Mouse (Mus musculus) heart, embryonic 14.5 days (tissue): ENCODE measurements at regions not wholly inside any gene's neighbourhood (a gene's known extent, or its start where the extent isn't known, plus 50 kb on each side); places are given as distances from the start of the nearest gene placed in this dataset.
A peak's percentile ranks its signal among the peaks of the same experiment; 100 is the strongest.

Source experiments
- ATAC-seq: fragments of 200-750 bp; cut with Nextera tagmentation; 2 replicates; pipeline ENCODE4 v1.8.0; 2017; ENCODE audit warnings: low read depth, moderate TSS enrichment; ENCODE audit not compliant: insufficient number of reproducible peaks, insufficient read depth, low FRiP score
- H3K27ac ChIP-seq, 2 experiments: fragments of 200-500 bp in 1 of 2; fragments of 300-500 bp in 1 of 2; sonication (generic) in 1 of 2; replicated peaks in 1 of 2; 2 replicates each; pipeline ENCODE4 v1.5.1; 2012 to 2014; ENCODE audit warnings: low read depth in 2 of 2, low read length in 2 of 2, control low read depth in 1 of 2, mild to moderate bottlenecking in 1 of 2, mixed read lengths in 1 of 2; ENCODE audit not compliant: control insufficient read depth in 1 of 2, insufficient read depth in 1 of 2
- H3K27me3 ChIP-seq: fragments of 300-500 bp; sonication (generic); 2 replicates; pipeline ENCODE4 v1.6.1; 2014; ENCODE audit warnings: mild to moderate bottlenecking, low read length, control low read depth; ENCODE audit not compliant: control insufficient read depth, insufficient read depth
- H3K36me3 ChIP-seq: fragments of 300-500 bp; sonication (generic); 2 replicates; pipeline ENCODE4 v1.6.1; 2014; ENCODE audit warnings: mild to moderate bottlenecking, control low read depth, low read length, mixed read lengths; ENCODE audit not compliant: control insufficient read depth, insufficient read depth
- H3K4me1 ChIP-seq, 2 experiments: fragments of 200-500 bp in 1 of 2; fragments of 300-500 bp in 1 of 2; sonication (generic) in 1 of 2; 2 replicates each; pipeline ENCODE4 v1.6.1; 2012 to 2014; ENCODE audit warnings: low read length in 2 of 2, control low read depth in 1 of 2, mixed read lengths in 1 of 2; ENCODE audit not compliant: control insufficient read depth in 2 of 2, insufficient read depth in 2 of 2
- H3K4me2 ChIP-seq: fragments of 300-500 bp; sonication (generic); 2 replicates; pipeline ENCODE4 v1.6.1; 2014; ENCODE audit warnings: mild to moderate bottlenecking, low read length
- H3K4me3 ChIP-seq, 2 experiments: fragments of 200-500 bp in 1 of 2; fragments of 300-500 bp in 1 of 2; sonication (generic) in 1 of 2; 2 replicates each; pipeline ENCODE4 v1.5.1; 2012 to 2014; ENCODE audit warnings: low read length in 2 of 2, mild to moderate bottlenecking in 2 of 2, control low read depth in 1 of 2, low read depth in 1 of 2, moderate library complexity in 1 of 2; ENCODE audit not compliant: control insufficient read depth in 1 of 2, insufficient read depth in 1 of 2
- H3K9ac ChIP-seq: fragments of 300-500 bp; sonication (generic); 2 replicates; pipeline ENCODE4 v1.6.1; 2014; ENCODE audit warnings: mild to moderate bottlenecking, low read length
- H3K9me3 ChIP-seq: fragments of 300-500 bp; sonication (generic); 2 replicates; pipeline ENCODE4 v1.6.1; 2016; ENCODE audit warnings: low read length, control low read depth; ENCODE audit not compliant: control insufficient read depth
- WGBS: fragments of 180-500 bp; shearing (Covaris S2); extraction: QIAGEN DNeasy Blood & Tissue Kit; methylation state at CpG from one replicate; pipeline ENCODE4 v1.1.7; 2014; 5-methylcytosine and 5-hydroxymethylcytosine counted together

DNA sequence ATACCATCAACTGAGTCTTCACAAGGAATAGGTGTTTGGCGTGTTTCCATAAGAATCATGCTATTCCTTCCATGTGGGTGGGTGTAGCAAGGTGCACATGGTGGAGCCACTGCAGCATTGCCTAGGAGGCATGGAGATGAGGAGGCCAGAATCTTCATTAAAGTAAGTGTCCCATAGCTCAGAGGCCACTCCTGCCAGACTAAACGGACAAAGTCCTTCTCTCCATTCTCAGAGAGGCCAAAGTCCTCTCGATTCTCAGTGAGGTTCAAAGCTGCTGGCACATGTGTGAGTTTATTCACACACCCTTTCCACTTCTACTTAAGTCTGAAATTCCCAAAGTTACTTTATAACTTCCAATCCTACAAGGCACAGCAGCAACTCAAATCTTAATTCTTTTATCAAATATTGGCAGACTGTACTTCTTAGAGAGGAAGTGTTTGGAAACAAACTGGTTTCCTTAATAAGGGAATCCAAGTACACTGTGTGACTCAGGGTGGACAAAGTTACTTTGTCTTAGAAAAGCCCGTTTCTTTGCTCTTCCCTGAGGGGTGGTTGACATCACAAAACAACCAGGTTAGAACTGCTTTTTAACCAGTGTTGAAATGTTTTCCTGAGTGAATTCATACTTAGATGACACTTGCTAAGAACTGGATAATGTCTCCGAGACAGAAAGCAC, 69.2 kb upstream of the Thbs1 start:
- Histone ChIP-seq H3K27me3 (no peaks in the 10 kb centered on the region), H3K4me2 (no peak overlapping the region), H3K27ac (no peak overlapping the region), H3K9me3 (no peaks in the 10 kb centered on the region), H3K4me1 (peaks cover 6 to 10% of the 10 kb centered on the region in 2 experiments), H3K36me3 (no peaks in the 10 kb centered on the region), H3K9ac (no peak overlapping the region), H3K4me3 (no peak overlapping the region)
- WGBS: 65% methylated on average over 5 of the region's 5 CpGs
- ATAC-seq: no peak

- 40% methylated on average over 1 of the region's 1 CpGs for WGBS
- Histone ChIP-seq H3K4me1 (peaks cover 3 to 5% of the 10 kb centered on the region in 2 experiments), H3K36me3 (no peaks in the 10 kb centered on the region), H3K27me3 (no peaks in the 10 kb centered on the region), H3K4me2 (no peak overlapping the region), H3K9ac (no peak overlapping the region), H3K4me3 (no peak overlapping the region), H3K9me3 (no peaks in the 10 kb centered on the region), H3K27ac (no peak overlapping the region)
- no peak for ATAC-seq
Measured at GRCm38 (mm10) chr2:118044666-118045065, 67.0 kb upstream of the Thbs1 start.

DNA sequence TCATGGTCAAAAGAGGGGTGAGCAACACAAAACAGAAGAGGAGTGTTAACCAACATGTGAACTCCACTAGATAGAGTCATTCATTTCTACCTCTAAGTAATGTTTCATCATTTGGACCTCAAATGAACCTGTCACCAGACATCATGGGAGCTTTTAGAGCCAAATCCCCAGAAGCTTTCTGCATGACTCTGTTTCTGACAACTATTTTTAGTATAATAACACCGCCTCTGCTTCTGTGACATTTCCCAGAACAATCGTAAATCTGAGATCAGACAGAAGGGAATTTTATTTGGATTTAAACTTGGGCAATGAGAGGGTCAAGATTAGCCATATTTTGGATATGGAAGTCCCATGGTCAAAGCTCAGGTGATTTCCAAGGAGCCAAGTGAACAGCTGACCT, 61.4 kb upstream of the Thbs1 start:
- Histone ChIP-seq H3K4me3 (no peak overlapping the region), H3K4me2 (no peak overlapping the region), H3K36me3 (no peaks in the 10 kb centered on the region), H3K4me1 (peaks cover 3 to 8% of the 10 kb centered on the region in 2 experiments), H3K27me3 (no peaks in the 10 kb centered on the region), H3K9me3 (no peaks in the 10 kb centered on the region), H3K9ac (no peak overlapping the region), H3K27ac (0 out of 4 replicates have a peak overlapping the region, but pooled peaks have one; percentile 37)
- ATAC-seq: no peak
- 46% methylated on average over 2 of the region's 2 CpGs for WGBS

- Histone ChIP-seq H3K4me3 (no peak overlapping the region), H3K4me2 (no peak overlapping the region), H3K9me3 (no peaks in the 10 kb centered on the region), H3K27ac (no peak overlapping the region), H3K36me3 (no peaks in the 10 kb centered on the region), H3K27me3 (no peaks in the 10 kb centered on the region), H3K4me1 (peaks cover 3 to 8% of the 10 kb centered on the region in 2 experiments), H3K9ac (no peak overlapping the region)
- no peak for ATAC-seq
- WGBS: 75% methylated on average over 3 of the region's 3 CpGs
Measured at GRCm38 (mm10) chr2:118051610-118052009, 60.1 kb upstream of the Thbs1 start.

GRCm38 (mm10) chr2:118053512-118053911, 58.2 kb upstream of the Thbs1 start:
- Histone ChIP-seq H3K4me3 (no peak overlapping the region), H3K9me3 (no peaks in the 10 kb centered on the region), H3K27me3 (no peaks in the 10 kb centered on the region), H3K4me1 (peaks cover 3 to 8% of the 10 kb centered on the region in 2 experiments), H3K27ac (no peak overlapping the region), H3K9ac (no peak overlapping the region), H3K4me2 (no peak overlapping the region), H3K36me3 (no peaks in the 10 kb centered on the region)
- WGBS: 89% methylated on average over 4 of the region's 4 CpGs
- ATAC-seq: no peak

GRCm38 (mm10) chr2:118058654-118059395, 52.9 kb upstream of the Thbs1 start:
- no peak overlapping the region for H3K4me2 ChIP-seq
- no peak overlapping the region for H3K4me3 ChIP-seq
- no peak overlapping the region for H3K9ac ChIP-seq
- H3K9me3 ChIP-seq: no peaks in the 10 kb centered on the region
- no peaks in the 10 kb centered on the region for H3K36me3 ChIP-seq
- no peaks in the 10 kb centered on the region for H3K27me3 ChIP-seq
- H3K27ac ChIP-seq: no peak overlapping the region
- no peak for ATAC-seq
- no peaks in the 10 kb centered on the region for H3K4me1 ChIP-seq
- 76% methylated on average over 6 of the region's 6 CpGs for WGBS

- H3K27ac ChIP-seq: no peak overlapping the region
- ATAC-seq: no peak
- H3K4me1 ChIP-seq: no peaks in the 10 kb centered on the region
- H3K27me3 ChIP-seq: no peaks in the 10 kb centered on the region
- no peak overlapping the region for H3K4me2 ChIP-seq
- H3K4me3 ChIP-seq: no peak overlapping the region
- no peaks in the 10 kb centered on the region for H3K36me3 ChIP-seq
- no peak overlapping the region for H3K9ac ChIP-seq
- 71% methylated on average over 5 of the region's 5 CpGs for WGBS
- H3K9me3 ChIP-seq: no peaks in the 10 kb centered on the region
Measured at GRCm38 (mm10) chr2:118061291-118061690, 50.4 kb upstream of the Thbs1 start.
